Mouse (Mus musculus): Measurements from ENCODE around the gene Pex5l. TPM values are rescaled to one million over a fixed set of nuclear protein-coding genes. Genes with fewer than 3 reads are reported as not detected.

Gene Pex5l
- total RNA-seq, 2 experiments from 2014 or later, result 246 to 268 TPM

- intact Hi-C loops (cut with DNase I), result no loop called here
- peak overlapping the region; percentile 56 for H3K27ac ChIP-seq
- no peak for DNase-seq (ENCODE audit: extremely low spot score in 1 of 2, low spot score in 2 of 2)
- TF ChIP-seq CTCF (IDR thresholded peaks at IDR 0.05), result no peak
- no peak overlapping the region for H3K4me3 ChIP-seq
These were observed 53.6 kb downstream of the Pex5l start for GRCm38 (mm10) chr3:33089470-33089869.

GRCm38 (mm10) chr3:33088276-33088675, 54.8 kb downstream of the Pex5l start:
- H3K27ac ChIP-seq, result peak overlapping the region; percentile 56
- no peak overlapping the region for H3K4me3 ChIP-seq
- TF ChIP-seq CTCF (IDR thresholded peaks at IDR 0.05), result peak; percentile 3; the same call in 1 of the 2 replicates
- intact Hi-C loops (cut with DNase I), result no loop called here
- no peak for DNase-seq (ENCODE audit: extremely low spot score in 1 of 2, low spot score in 2 of 2)

GRCm38 (mm10) chr3:33082806-33083338, 60.2 kb downstream of the Pex5l start:
- Histone ChIP-seq H3K27ac (peak overlapping the region; percentile 76), H3K4me3 (peak overlapping the region; percentile 6; the same call in 1 of the 2 replicates)
- peak in 1 of 2 experiments; percentile 53 for DNase-seq (ENCODE audit: extremely low spot score in 1 of 2, low spot score in 2 of 2)
- intact Hi-C loops (cut with DNase I), result no loop called here
- TF ChIP-seq CTCF (IDR thresholded peaks at IDR 0.05), result no peak

- no peak for DNase-seq (ENCODE audit: extremely low spot score in 1 of 2, low spot score in 2 of 2)
- intact Hi-C loops (cut with DNase I), result no loop called here
- H3K27ac ChIP-seq, result peak overlapping the region; percentile 76
- no peak for TF ChIP-seq CTCF (IDR thresholded peaks at IDR 0.05)
- no peak overlapping the region for H3K4me3 ChIP-seq
These were observed 61.3 kb downstream of the Pex5l start for GRCm38 (mm10) chr3:33081793-33082192.

- no peak for TF ChIP-seq CTCF (IDR thresholded peaks at IDR 0.05)
These were observed 63.4 kb downstream of the Pex5l start for GRCm38 (mm10) chr3:33079658-33080057.

GRCm38 (mm10) chr3:33079171-33079570, 63.9 kb downstream of the Pex5l start:
- H3K4me3 ChIP-seq, result no peak overlapping the region
- TF ChIP-seq CTCF (IDR thresholded peaks at IDR 0.05), result no peak
- intact Hi-C loops (cut with DNase I), result no loop called here
- no peak overlapping the region; the same call in 1 of the 2 replicates for H3K27ac ChIP-seq
- DNase-seq (ENCODE audit: extremely low spot score in 1 of 2, low spot score in 2 of 2), result no peak

More at GRCm38 (mm10) chr3:33079658-33080057, 63.4 kb downstream of the Pex5l start:
- DNase-seq (ENCODE audit: extremely low spot score in 1 of 2, low spot score in 2 of 2), result no peak
- Histone ChIP-seq H3K4me3 (no peak overlapping the region), H3K27ac (no peak overlapping the region; the same call in 1 of the 2 replicates)
- intact Hi-C loops (cut with DNase I), result no loop called here

- TF ChIP-seq CTCF (IDR thresholded peaks at IDR 0.05), result no peak
- Histone ChIP-seq H3K4me3 (no peak overlapping the region), H3K27ac (peak overlapping the region; percentile 10)
- intact Hi-C loops (cut with DNase I), result no loop called here
- no peak for DNase-seq (ENCODE audit: extremely low spot score in 1 of 2, low spot score in 2 of 2)
These were observed 67.4 kb downstream of the Pex5l start for GRCm38 (mm10) chr3:33075696-33076095.

- Histone ChIP-seq H3K27ac (peak overlapping the region; percentile 10), H3K4me3 (no peak overlapping the region)
- no peak for DNase-seq (ENCODE audit: extremely low spot score in 1 of 2, low spot score in 2 of 2)
- intact Hi-C loops (cut with DNase I), result no loop called here
- no peak for TF ChIP-seq CTCF (IDR thresholded peaks at IDR 0.05)
These were observed 68.6 kb downstream of the Pex5l start for GRCm38 (mm10) chr3:33074266-33074981.

- intact Hi-C loops (cut with DNase I), result no loop called here
- Histone ChIP-seq H3K4me3 (no peak overlapping the region), H3K27ac (peak overlapping the region; percentile 10; the same call in 1 of the 2 replicates)
- no peak for TF ChIP-seq CTCF (IDR thresholded peaks at IDR 0.05)
- no peak for DNase-seq (ENCODE audit: extremely low spot score in 1 of 2, low spot score in 2 of 2)
These were observed 69.2 kb downstream of the Pex5l start for GRCm38 (mm10) chr3:33073905-33074265.

- peak overlapping the region; percentile 36; the same call in 1 of the 2 replicates for H3K27ac ChIP-seq
- no peak overlapping the region for H3K4me3 ChIP-seq
- intact Hi-C loops (cut with DNase I), result no loop called here
- no peak for TF ChIP-seq CTCF (IDR thresholded peaks at IDR 0.05)
- no peak for DNase-seq (ENCODE audit: extremely low spot score in 1 of 2, low spot score in 2 of 2)
These were observed 72.3 kb downstream of the Pex5l start for GRCm38 (mm10) chr3:33070771-33071170.

- intact Hi-C loops (cut with DNase I), result no loop called here
- TF ChIP-seq CTCF (IDR thresholded peaks at IDR 0.05), result no peak
These were observed 74.9 kb downstream of the Pex5l start for GRCm38 (mm10) chr3:33068146-33068545.

GRCm38 (mm10) chr3:33063590-33063989, 79.5 kb downstream of the Pex5l start:
- no peak for TF ChIP-seq CTCF (IDR thresholded peaks at IDR 0.05)
- intact Hi-C loops (cut with DNase I), result loop anchor here (5.0 kb wide), 1 partner anchor 79 kb away; the partner anchor contains the start of gene Pex5l
- Histone ChIP-seq H3K27ac (peak overlapping the region; percentile 56), H3K4me3 (no peak overlapping the region)
- no peak for DNase-seq (ENCODE audit: extremely low spot score in 1 of 2, low spot score in 2 of 2)

More at GRCm38 (mm10) chr3:33068146-33068545, 74.9 kb downstream of the Pex5l start:
- H3K27ac ChIP-seq, result peak overlapping the region; percentile 24; the same call in 1 of the 2 replicates
- no peak overlapping the region for H3K4me3 ChIP-seq
- DNase-seq (ENCODE audit: extremely low spot score in 1 of 2, low spot score in 2 of 2), result no peak
